Mouse (Mus musculus): ENCODE data around the gene Gatm.

DNA sequence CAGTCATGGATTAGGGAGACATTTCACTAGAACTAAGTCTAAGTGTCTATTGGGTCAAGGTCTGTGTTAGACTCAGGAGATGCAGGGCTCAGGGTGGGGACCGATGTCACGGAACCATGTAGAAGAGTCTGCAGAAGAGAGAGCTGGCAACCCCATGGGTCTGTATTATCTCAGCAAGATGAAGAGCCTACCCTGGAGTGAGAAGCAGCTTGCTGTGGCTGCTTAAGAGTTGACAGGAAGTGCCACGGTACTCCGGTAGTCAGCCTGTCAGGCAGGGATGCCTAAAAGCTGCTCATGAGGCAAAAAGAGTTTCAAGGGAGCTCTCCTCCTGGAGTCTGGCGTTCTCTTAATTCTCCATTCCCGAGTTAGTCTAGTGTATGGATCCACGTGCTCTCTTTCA, 48.7 kb upstream of the Gatm start:
- TF ChIP-seq CTCF (conservative IDR thresholded peaks at IDR 0.05; ENCODE audit: insufficient read depth, insufficient read length, low read depth, low read length), result no peak
- no peak for TF ChIP-seq POLR2A (IDR thresholded peaks at IDR 0.05; ENCODE audit: low read depth, low read length)

All from kidney, adult 2 months (tissue).